Mouse (Mus musculus) intestine, embryonic 14.5 days (tissue): Measurements from ENCODE around the gene Rhox4e. TPM values are rescaled to one million over a fixed set of nuclear protein-coding genes. Genes with fewer than 3 reads are reported as not detected.

Experiments used
- polyA plus RNA-seq: library from polyadenylated mRNA; unstranded; fragments of >200 nt; fragmentation: Nextera tagmentation; extraction: Ambion mirVana; gene quantifications from 2 replicates; pipeline ENCODE4 v1.2.1, GENCODE M21; 2014

Rhox4e gene
- polyA plus RNA-seq, 1 experiment from 2014 or later = not detected

Other genes starting within 250 kb of the Rhox4e start
- not detected in 2 replicates for gene Rhox3a2, start 177.4 kb upstream of the Rhox4e start, polyA plus RNA-seq
- gene Rhox4a2, start 166.6 kb upstream of the Rhox4e start, polyA plus RNA-seq = not detected in 2 replicates
- not detected in 2 replicates for gene Rhox2b, start 145.3 kb upstream of the Rhox4e start, polyA plus RNA-seq
- gene Rhox4b, start 124.9 kb upstream of the Rhox4e start, polyA plus RNA-seq = not detected in 2 replicates
- gene Rhox2c, start 103.7 kb upstream of the Rhox4e start, polyA plus RNA-seq = not detected in 2 replicates
- gene Rhox3c, start 98.8 kb upstream of the Rhox4e start, polyA plus RNA-seq = not detected in 2 replicates
- gene Rhox4c, start 77.1 kb upstream of the Rhox4e start, polyA plus RNA-seq = not detected in 2 replicates
- gene Rhox2d, start 64.0 kb upstream of the Rhox4e start, polyA plus RNA-seq = not detected in 2 replicates
- 0.13 TPM in 1 of 2 replicates, not detected in the other for gene Rhox4d, start 43.1 kb upstream of the Rhox4e start, polyA plus RNA-seq
- gene Rhox2e, start 27.0 kb upstream of the Rhox4e start, polyA plus RNA-seq = not detected in 2 replicates
- gene Rhox3e, start 15.4 kb upstream of the Rhox4e start, polyA plus RNA-seq = not detected in 2 replicates
- gene Rhox2f, start 14.0 kb downstream of the Rhox4e start, polyA plus RNA-seq = 0.23 TPM in 1 of 2 replicates, not detected in the other
- gene Rhox3f, start 23.6 kb downstream of the Rhox4e start, polyA plus RNA-seq = not detected in 2 replicates
- gene Rhox4f, start 50.3 kb downstream of the Rhox4e start, polyA plus RNA-seq = not detected in 2 replicates
- gene Rhox3g, start 71.2 kb downstream of the Rhox4e start, polyA plus RNA-seq = not detected in 2 replicates
- gene Rhox2g, start 86.1 kb downstream of the Rhox4e start, polyA plus RNA-seq = not detected in 2 replicates
- not detected in 2 replicates for gene Rhox4g, start 93.9 kb downstream of the Rhox4e start, polyA plus RNA-seq
- gene Rhox3h, start 111.4 kb downstream of the Rhox4e start, polyA plus RNA-seq = not detected in 2 replicates
- not detected in 2 replicates for gene Rhox2h, start 115.9 kb downstream of the Rhox4e start, polyA plus RNA-seq
- gene Rhox5, start 247.4 kb downstream of the Rhox4e start, polyA plus RNA-seq = 3.9 and 4.0 TPM in 2 replicates